ENCODE assay signal across 20 mouse cellular contexts in the genomic region with DNA sequence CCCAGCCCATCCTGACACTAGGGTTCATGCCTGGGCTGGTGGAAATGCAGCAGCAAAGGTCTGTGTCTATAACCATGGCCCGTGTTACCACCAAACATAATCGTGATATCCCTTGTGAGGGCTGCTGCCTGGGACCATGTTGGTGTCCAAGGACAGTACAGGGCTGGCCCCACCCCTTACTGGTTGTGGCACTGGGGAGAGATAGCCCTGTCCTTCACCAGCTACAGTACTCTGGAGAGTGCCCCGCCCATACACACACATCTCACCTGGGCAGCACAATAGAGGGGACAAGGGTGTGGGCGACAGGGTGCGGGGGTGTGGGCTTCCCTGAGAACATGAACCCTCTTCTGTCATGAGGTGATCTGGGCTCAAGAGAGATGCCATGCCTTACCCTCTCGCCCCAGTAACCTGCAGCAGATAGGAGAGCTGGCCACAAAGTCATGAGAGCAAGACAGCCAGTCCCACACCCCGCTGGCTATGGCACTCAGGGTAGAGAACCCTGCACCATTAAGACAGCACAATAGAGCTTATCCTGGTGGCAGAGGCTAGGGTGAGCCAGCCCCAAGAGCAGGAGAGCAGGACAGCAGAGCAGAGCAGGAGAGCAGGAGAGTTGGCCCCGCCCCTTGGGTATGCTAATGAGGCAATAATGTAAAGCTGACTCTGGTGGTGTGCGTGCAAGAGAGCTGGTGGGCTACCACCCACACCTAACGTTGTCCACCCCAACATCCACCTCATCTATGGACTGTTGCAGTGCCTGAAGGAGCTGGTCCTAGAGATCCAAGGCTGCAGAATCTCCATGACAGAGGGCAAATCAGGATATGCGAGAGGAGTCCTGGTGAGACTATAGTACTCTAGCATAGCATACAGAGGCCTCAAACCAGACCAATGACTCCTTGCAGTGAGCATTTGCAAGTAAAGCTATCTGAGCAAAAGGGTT. TPM values are rescaled to one million over a fixed set of nuclear protein-coding genes. Genes with fewer than 3 reads are reported as not detected.
DNase-seq lines count a peak whose midpoint lies in the region; ATAC-seq lines count a peak whose summit lies in the region.
"Had no signal": no experiment of that assay in that cellular context is flagged by ENCODE, and none has a peak within 500 bp of the region (broad histone marks: within the 10 kb centered on the region; RNA-seq: fewer than 3 reads in every experiment).

No protein-coding gene starts in this region.

- no peak overlapping the region for H3K9ac ChIP-seq in hindbrain, embryonic 11.5 days (ENCODE audit: low read depth, low read length)
- H3K9ac ChIP-seq in hindbrain, embryonic 13.5 days = no peak overlapping the region
- no peak overlapping the region for H3K9ac ChIP-seq in neural tube, embryonic 13.5 days
- no peak overlapping the region for H3K9ac ChIP-seq in neural tube, embryonic 15.5 days (replicated peaks)
- H3K9ac ChIP-seq in hindbrain, embryonic 15.5 days = no peak overlapping the region
- no peak overlapping the region for H3K9ac ChIP-seq in intestine, embryonic 16.5 days (ENCODE audit: low read depth, low read length)
- H3K9ac ChIP-seq: embryonic facial prominence, embryonic 13.5 days; liver, embryonic 13.5 days had no signal

- H3K9me3 ChIP-seq in hindbrain, embryonic 11.5 days (ENCODE audit: control insufficient read depth, low read length) = no peaks in the 10 kb centered on the region
- H3K9me3 ChIP-seq in hindbrain, embryonic 13.5 days = no peaks in the 10 kb centered on the region
- H3K9me3 ChIP-seq in neural tube, embryonic 13.5 days = no peaks in the 10 kb centered on the region
- H3K9me3 ChIP-seq in neural tube, embryonic 15.5 days (replicated peaks) = no peaks in the 10 kb centered on the region
- H3K9me3 ChIP-seq in hindbrain, embryonic 15.5 days = no peaks in the 10 kb centered on the region
- no peaks in the 10 kb centered on the region for H3K9me3 ChIP-seq in intestine, embryonic 16.5 days (ENCODE audit: control insufficient read depth, low read length)
- H3K9me3 ChIP-seq: embryonic facial prominence, embryonic 13.5 days; liver, embryonic 13.5 days had no signal

- H3K4me3 ChIP-seq in hindbrain, embryonic 11.5 days (ENCODE audit: low read depth, low read length) = no peak overlapping the region
- no peak overlapping the region for H3K4me3 ChIP-seq in hindbrain, embryonic 13.5 days
- H3K4me3 ChIP-seq in neural tube, embryonic 13.5 days = no peak overlapping the region
- H3K4me3 ChIP-seq in neural tube, embryonic 15.5 days (replicated peaks) = no peak overlapping the region
- no peak overlapping the region for H3K4me3 ChIP-seq in hindbrain, embryonic 15.5 days
- no peak overlapping the region for H3K4me3 ChIP-seq in intestine, embryonic 16.5 days (ENCODE audit: low read length)
- H3K4me3 ChIP-seq: embryonic facial prominence, embryonic 13.5 days; layer of hippocampus, adult 2 months; left cerebral cortex, adult 2 months; liver, embryonic 13.5 days had no signal

- no peaks in the 10 kb centered on the region for H3K36me3 ChIP-seq in hindbrain, embryonic 11.5 days (ENCODE audit: control insufficient read depth, insufficient read depth, low read length)
- no peaks in the 10 kb centered on the region for H3K36me3 ChIP-seq in hindbrain, embryonic 13.5 days
- H3K36me3 ChIP-seq in neural tube, embryonic 13.5 days = no peaks in the 10 kb centered on the region
- no peaks in the 10 kb centered on the region for H3K36me3 ChIP-seq in neural tube, embryonic 15.5 days
- H3K36me3 ChIP-seq in hindbrain, embryonic 15.5 days = no peaks in the 10 kb centered on the region
- no peaks in the 10 kb centered on the region for H3K36me3 ChIP-seq in intestine, embryonic 16.5 days (ENCODE audit: control insufficient read depth, insufficient read depth, low read length)
- H3K36me3 ChIP-seq: embryonic facial prominence, embryonic 13.5 days; G1E; liver, embryonic 13.5 days had no signal

- no peaks in the 10 kb centered on the region for H3K27me3 ChIP-seq in hindbrain, embryonic 11.5 days (ENCODE audit: control insufficient read depth, insufficient read depth, low read length)
- no peaks in the 10 kb centered on the region for H3K27me3 ChIP-seq in hindbrain, embryonic 13.5 days
- H3K27me3 ChIP-seq in neural tube, embryonic 13.5 days = no peaks in the 10 kb centered on the region
- H3K27me3 ChIP-seq in neural tube, embryonic 15.5 days (replicated peaks) = no peaks in the 10 kb centered on the region
- no peaks in the 10 kb centered on the region for H3K27me3 ChIP-seq in hindbrain, embryonic 15.5 days
- H3K27me3 ChIP-seq in intestine, embryonic 16.5 days (replicated peaks; ENCODE audit: control insufficient read depth, insufficient read depth, low read length) = no peaks in the 10 kb centered on the region
- H3K27me3 ChIP-seq: embryonic facial prominence, embryonic 13.5 days; liver, embryonic 13.5 days had no signal

- peak; percentile 64; the same call in 1 of the 2 replicates for ATAC-seq in hindbrain, embryonic 11.5 days (ENCODE audit: low FRiP score)
- no peak for ATAC-seq in hindbrain, embryonic 13.5 days (ENCODE audit: low FRiP score)
- ATAC-seq in neural tube, embryonic 13.5 days (ENCODE audit: low read depth) = 0 out of 2 replicates have a peak, but pooled peaks have one; percentile 19
- ATAC-seq in neural tube, embryonic 15.5 days (ENCODE audit: low FRiP score) = no peak
- peak; percentile 54 for ATAC-seq in hindbrain, embryonic 15.5 days (ENCODE audit: low FRiP score, low read depth)
- no peak for ATAC-seq in intestine, embryonic 16.5 days
- ATAC-seq: intestine, postnatal 0 days had no signal

- WGBS in hindbrain, embryonic 11.5 days = 68% methylated on average over 11 of the region's 11 CpGs
- WGBS in hindbrain, embryonic 13.5 days = 65% methylated on average over 11 of the region's 11 CpGs
- 62% methylated on average over 11 of the region's 11 CpGs for WGBS in neural tube, embryonic 13.5 days
- WGBS in neural tube, embryonic 15.5 days = 64% methylated on average over 11 of the region's 11 CpGs
- 68% methylated on average over 11 of the region's 11 CpGs for WGBS in hindbrain, embryonic 15.5 days
- 62% methylated on average over 11 of the region's 11 CpGs for WGBS in intestine, embryonic 16.5 days

- DNase-seq in hindbrain, embryonic 11.5 days (ENCODE audit: low spot score) = no peak
- no peak for DNase-seq in cerebellum, adult 11 months
- no peak for DNase-seq in right cerebral cortex, adult 18-20 months
- DNase-seq: adrenal gland, adult 2 months; B cell, adult 2 months; cerebellum, adult 18-20 months; kidney, postnatal 10 days; liver, embryonic 13.5 days; thymus, adult 2 months had no signal

- H3K4me2 ChIP-seq in hindbrain, embryonic 11.5 days (replicated peaks; ENCODE audit: low read depth, low read length) = no peak overlapping the region
- H3K4me2 ChIP-seq in hindbrain, embryonic 13.5 days = no peak overlapping the region
- no peak overlapping the region for H3K4me2 ChIP-seq in neural tube, embryonic 13.5 days
- H3K4me2 ChIP-seq in neural tube, embryonic 15.5 days = no peak overlapping the region
- no peak overlapping the region for H3K4me2 ChIP-seq in hindbrain, embryonic 15.5 days
- H3K4me2 ChIP-seq in intestine, embryonic 16.5 days (ENCODE audit: low read depth, low read length) = no peak overlapping the region
- H3K4me2 ChIP-seq: embryonic facial prominence, embryonic 13.5 days; heart, embryonic 11.5 days; liver, embryonic 13.5 days had no signal

- H3K4me1 ChIP-seq in hindbrain, embryonic 11.5 days (replicated peaks; ENCODE audit: control insufficient read depth, insufficient read depth, low read length) = no peaks in the 10 kb centered on the region
- no peaks in the 10 kb centered on the region for H3K4me1 ChIP-seq in hindbrain, embryonic 13.5 days (replicated peaks)
- no peaks in the 10 kb centered on the region for H3K4me1 ChIP-seq in neural tube, embryonic 13.5 days (replicated peaks)
- H3K4me1 ChIP-seq in neural tube, embryonic 15.5 days = no peaks in the 10 kb centered on the region
- H3K4me1 ChIP-seq in hindbrain, embryonic 15.5 days (replicated peaks) = no peaks in the 10 kb centered on the region
- H3K4me1 ChIP-seq in intestine, embryonic 16.5 days (ENCODE audit: control insufficient read depth, insufficient read depth, low read length) = no peaks in the 10 kb centered on the region
- H3K4me1 ChIP-seq: embryonic facial prominence, embryonic 13.5 days; liver, embryonic 13.5 days had no signal

- H3K27ac ChIP-seq in hindbrain, embryonic 11.5 days (ENCODE audit: low read depth, low read length) = no peak overlapping the region
- no peak overlapping the region for H3K27ac ChIP-seq in hindbrain, embryonic 13.5 days
- no peak overlapping the region for H3K27ac ChIP-seq in neural tube, embryonic 13.5 days (replicated peaks)
- no peak overlapping the region for H3K27ac ChIP-seq in neural tube, embryonic 15.5 days (replicated peaks)
- no peak overlapping the region for H3K27ac ChIP-seq in hindbrain, embryonic 15.5 days (replicated peaks)
- H3K27ac ChIP-seq in intestine, embryonic 16.5 days (ENCODE audit: low read length) = no peak overlapping the region
- H3K27ac ChIP-seq: embryonic facial prominence, embryonic 13.5 days; layer of hippocampus, adult 2 months; left cerebral cortex, adult 2 months; liver, embryonic 13.5 days had no signal

RNA-seq across cellular contexts. Expression of a gene that starts 12.7 kb away (rescaled TPM):
- polyA plus RNA-seq in hindbrain, embryonic 11.5 days (2014; fragmentation: Nextera tagmentation; extraction: Ambion mirVana) = 11.4 and 15.4 TPM in 2 replicates
- polyA plus RNA-seq in hindbrain, embryonic 13.5 days (2015; fragmentation: Nextera tagmentation; extraction: Ambion mirVana) = 12.8 and 13.4 TPM in 2 replicates
- 12.7 and 12.9 TPM in 2 replicates for polyA plus RNA-seq in neural tube, embryonic 13.5 days (2015; fragmentation: Nextera tagmentation; extraction: Ambion mirVana)
- polyA plus RNA-seq in neural tube, embryonic 15.5 days (2015; fragmentation: Nextera tagmentation; extraction: Ambion mirVana) = 7.2 and 8.8 TPM in 2 replicates
- polyA plus RNA-seq in hindbrain, embryonic 15.5 days (2015; fragmentation: Nextera tagmentation; extraction: Ambion mirVana) = 8.6 and 10.0 TPM in 2 replicates
- 2.3 and 2.7 TPM in 2 replicates for polyA plus RNA-seq in intestine, embryonic 16.5 days (2015; fragmentation: Nextera tagmentation; extraction: Ambion mirVana)
- polyA plus RNA-seq: G1E had no signal

Comparison
In these comparisons a context has a peak if more than half of its experiments do, and no peak if none do; other contexts are left out.
1. ATAC-seq: peak in hindbrain, embryonic 11.5 days (single experiment), neural tube, embryonic 13.5 days (single experiment) and hindbrain, embryonic 15.5 days (single experiment); none in hindbrain, embryonic 13.5 days (single experiment), neural tube, embryonic 15.5 days (single experiment) and intestine, embryonic 16.5 days (single experiment).